Mouse (Mus musculus) c-Kit-negative CD71-positive TER-119-positive erythroid progenitor cells, embryonic 14.5 days (primary cell): Measurements from ENCODE around the gene Ipmk.
"Not testable (repeated sequence)": the region's sequence is repeated elsewhere in the genome, so short reads cannot be mapped to it uniquely, and the experiment has no call there.

Source experiments
- DNase-seq: peaks from one replicate; pipeline ENCODE4 v3.0.0-alpha.2; 2013; ENCODE audit warnings: low read depth, low spot score

Ipmk gene

GRCm38 (mm10) chr10:71422047-71423037, 74.8 kb downstream of the Ipmk start:
- no peak for DNase-seq

DNA sequence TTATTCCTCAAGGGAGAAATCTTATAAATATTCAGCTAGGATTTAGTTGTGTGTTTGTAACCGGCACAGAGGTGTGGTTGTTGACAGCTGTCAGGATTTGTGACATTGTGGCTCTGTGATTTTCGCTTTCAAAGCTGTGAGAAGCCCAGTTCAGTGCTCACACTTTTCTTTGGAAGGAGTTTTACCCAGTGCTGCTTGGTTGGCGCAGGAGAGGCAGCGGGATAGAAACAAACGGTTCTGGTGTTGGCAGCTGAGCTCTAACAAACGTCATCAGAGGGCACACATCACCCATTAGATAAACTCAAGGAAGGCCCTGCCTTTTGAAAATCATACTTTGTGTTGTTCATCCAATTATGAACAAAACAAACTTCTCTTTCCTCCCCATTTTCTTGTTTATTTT, 79.2 kb downstream of the Ipmk start:
- DNase-seq, result no peak

- no peak for DNase-seq
These were observed 79.8 kb downstream of the Ipmk start for GRCm38 (mm10) chr10:71427381-71427780.

GRCm38 (mm10) chr10:71428246-71428864, 80.8 kb downstream of the Ipmk start:
- DNase-seq, result no peak

DNA sequence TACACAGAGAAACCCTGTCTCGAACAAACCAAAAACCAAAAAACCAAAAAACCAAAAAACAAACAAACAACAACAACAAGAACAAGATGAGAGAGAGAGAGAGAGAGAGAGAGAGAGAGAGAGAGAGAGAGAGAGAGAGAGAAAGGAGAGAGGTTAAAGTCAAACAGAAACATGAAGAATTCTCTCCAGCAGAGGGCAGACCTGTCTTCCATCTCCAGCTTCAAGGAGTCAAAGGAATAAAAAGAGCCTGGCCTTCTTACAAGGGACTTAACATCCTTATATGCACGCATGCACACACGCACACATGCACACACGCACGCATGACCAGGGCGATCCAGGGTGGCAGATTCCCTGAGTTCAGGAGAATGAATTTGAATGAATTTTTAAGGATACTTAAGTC, 83.1 kb downstream of the Ipmk start:
- DNase-seq, result no peak

- no peak for DNase-seq
These were observed 95.5 kb downstream of the Ipmk start for GRCm38 (mm10) chr10:71443086-71443485.

- DNase-seq, result no peak
These were observed 100.1 kb downstream of the Ipmk start for GRCm38 (mm10) chr10:71447661-71448060.

DNA sequence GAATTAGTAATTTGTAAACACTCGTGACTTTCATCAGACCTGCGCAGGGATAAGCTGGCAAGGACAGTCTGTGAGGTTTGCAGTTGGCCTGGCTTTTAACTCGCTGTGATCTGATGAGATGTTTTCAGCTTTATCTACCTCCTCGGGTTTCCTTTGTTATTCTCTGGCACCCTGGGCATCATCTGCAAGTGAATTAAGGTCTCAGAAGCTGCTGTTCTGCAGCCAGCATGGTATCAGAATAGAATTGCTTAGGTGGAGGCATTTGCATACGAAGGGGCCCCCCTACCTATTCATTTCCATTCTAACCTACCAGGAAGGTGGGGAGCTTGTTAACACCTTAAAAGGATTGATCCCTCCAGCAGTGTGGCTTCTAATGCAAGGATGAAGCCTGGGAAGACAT, 100.7 kb downstream of the Ipmk start:
- no peak for DNase-seq

DNA sequence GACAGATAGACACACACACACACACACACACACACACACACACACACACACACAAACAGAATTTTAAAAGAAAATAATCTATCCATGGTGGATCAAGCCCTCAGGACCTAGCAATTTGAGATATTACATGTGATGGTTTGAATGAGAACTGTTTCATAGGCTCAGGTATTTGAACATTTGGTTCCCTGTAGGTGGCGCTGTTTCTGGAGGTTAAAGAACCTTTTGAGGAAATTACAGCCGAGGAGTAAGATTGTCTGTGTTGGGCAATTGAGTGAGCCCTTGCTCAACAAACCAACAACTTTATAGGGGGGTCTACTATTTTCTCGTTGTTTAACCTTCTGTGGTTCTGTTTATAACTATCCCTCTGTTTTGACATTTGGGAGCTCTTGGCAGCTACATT, 107.8 kb downstream of the Ipmk start:
- no peak for DNase-seq

DNA sequence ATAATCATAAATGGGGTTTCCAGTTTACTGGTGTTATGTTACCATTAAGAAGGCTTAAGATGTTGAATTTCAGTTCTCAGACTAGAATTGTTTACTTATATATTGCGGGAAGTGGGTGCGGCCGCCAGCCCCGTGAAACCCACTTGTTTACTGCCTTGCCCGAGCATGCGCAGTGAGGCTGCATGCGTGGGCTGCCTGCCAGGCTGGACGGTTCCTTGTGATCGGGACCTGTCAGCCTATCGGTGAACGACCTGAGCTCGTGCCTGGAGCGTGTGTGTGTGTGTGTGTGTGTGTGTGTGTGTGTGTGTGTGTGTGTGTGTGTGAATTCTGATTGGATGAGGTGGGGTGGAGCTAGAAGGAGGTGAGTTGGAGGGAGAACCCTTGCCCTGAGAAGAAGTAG, 114.8 kb downstream of the Ipmk start:
- not testable (repeated sequence) for DNase-seq

GRCm38 (mm10) chr10:71464417-71464816, 116.9 kb downstream of the Ipmk start:
- no peak for DNase-seq

DNA sequence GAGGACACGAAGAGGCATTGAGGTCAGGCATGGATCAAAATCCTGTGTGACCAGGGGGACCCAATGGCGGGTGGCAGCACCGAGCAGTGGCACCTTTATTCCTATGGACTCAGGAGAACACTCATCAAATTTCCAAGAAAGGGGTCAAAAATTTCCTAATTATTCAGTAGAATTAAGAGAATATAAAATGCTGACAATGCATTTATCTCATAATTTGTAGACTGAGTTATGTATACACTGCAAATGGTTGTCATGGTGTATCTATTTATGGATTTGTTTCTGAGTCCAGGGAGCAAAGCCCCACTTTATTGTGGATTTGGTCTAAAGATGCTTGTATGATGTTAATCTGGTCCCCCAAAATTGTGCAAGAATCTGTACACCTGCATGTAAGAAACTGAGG, 120.8 kb downstream of the Ipmk start:
- DNase-seq, result no peak

DNA sequence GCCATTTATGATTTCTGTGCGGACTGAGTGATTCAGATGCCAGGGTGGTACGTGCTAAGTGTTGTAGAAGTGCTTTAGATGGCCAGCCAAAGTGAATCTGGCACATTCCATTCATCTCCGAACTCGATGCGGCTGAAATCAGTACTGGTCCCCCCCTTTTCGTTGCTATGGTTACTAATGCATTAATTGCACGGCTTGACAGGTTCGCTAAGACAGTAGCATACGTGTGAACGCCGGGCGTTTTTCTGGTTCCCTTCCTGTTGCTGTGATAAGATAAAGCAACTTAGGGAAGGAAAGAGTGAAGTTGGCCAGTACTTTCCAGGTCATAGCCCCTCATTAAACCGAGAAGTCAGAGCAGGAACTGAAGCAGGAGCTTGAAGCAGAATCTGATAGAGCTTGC, 122.2 kb downstream of the Ipmk start:
- no peak for DNase-seq

DNA sequence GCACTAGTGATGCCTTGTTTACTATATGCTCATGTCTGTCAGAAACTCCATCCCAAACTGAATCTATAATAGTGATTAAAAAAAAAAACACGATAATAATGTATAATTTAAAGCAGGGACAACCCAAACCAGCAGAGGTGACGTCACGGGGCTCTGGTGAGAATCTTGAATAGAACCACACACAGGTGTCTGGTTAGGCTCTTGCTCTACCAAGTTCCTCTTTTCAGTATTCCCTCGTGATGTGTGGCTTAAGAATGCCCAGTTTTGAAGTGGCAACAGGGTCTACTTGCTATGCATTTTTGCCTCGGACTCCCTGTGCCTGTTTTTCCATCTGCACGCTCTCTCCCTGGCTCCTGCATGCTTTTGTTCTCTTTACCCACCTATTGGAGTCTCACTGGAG, 124.5 kb downstream of the Ipmk start:
- DNase-seq, result no peak

DNA sequence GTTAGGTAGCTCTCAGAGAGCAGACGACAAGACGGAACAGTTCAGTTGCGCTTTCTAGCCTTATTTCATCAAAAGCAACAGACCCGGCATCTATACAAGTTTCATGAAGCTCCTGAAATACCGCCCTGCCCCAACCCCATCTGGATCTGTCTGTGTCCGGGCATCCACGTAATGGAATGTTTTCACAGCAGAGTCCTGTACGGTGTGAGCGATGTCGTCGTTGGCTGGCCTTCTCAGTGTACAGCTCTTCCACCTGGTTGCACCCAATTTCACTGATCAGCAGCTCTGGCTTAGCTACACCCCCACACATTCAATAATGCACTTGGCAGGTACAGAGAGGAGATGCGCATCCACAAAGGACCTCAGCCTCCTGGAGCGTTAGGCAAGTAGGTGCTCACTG, 126.0 kb downstream of the Ipmk start:
- DNase-seq, result no peak

DNA sequence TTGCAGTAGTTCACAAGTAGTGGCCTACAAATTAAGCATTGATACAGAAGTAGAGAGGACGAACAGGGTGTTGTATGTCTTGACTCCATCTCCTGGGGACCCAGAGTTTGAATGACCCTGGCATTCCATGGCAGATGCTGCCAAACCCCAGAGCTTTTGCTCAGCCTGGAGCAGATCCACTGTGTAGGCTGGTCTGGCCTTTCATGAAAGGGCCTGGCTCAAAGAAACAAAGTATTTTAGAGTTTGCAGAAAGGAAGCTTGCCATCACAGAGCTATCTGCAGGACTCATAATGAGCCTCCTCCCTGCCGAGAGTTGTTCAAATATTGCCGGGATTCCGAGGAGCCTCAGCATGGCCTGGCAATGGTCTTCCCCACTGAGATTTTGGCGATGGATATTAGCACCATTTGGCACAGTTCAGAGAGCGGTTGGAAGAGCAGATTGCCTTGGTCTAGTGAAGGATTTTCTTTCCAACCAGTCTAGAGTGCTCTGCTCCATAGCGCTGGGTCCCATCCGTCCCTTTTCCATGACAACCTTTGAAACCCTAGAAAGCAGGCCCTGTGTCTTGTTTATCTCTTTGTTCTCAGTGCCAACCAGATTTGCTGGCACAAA, 129.0 kb downstream of the Ipmk start:
- DNase-seq, result no peak

- no peak for DNase-seq
These were observed 129.6 kb downstream of the Ipmk start for GRCm38 (mm10) chr10:71477147-71477546.

DNA sequence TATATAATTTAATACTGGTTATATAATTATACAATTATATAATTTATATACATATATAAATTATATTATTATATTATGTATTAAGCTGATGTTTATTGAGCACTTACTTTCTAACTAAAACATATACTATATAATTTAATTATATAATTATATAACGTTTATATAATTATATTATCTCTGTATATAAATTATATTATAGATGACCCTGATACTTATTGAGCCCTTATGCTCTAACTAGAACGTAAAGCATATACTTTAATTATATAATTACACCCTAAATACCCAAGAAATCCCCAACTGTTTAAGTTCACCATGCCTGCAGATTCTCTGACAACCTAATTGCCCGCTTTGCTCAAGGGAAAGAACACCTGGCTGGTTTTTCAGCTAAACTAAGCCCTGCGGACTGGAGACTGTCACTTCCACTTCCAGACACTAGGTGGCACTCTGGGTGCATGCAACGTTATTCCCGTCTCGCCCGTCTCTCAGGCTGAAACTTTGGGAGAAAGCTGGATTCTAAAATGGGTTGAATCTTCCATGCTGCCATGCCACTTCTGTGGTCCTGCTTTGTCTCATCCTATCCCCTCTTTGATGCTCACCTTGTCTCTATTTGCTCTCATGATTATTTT, 132.2 kb downstream of the Ipmk start:
- peak; percentile 1 for DNase-seq
